18 mouse cellular contexts compared by ENCODE assay signal in genomic region chr7:116192096-116192595, GRCm38 (mm10).
DNase-seq lines count a peak whose midpoint lies in the region; ATAC-seq and TF ChIP-seq lines count a peak whose summit lies in the region.
"Had no signal": no experiment of that assay in that cellular context is flagged by ENCODE, and none has a peak within 500 bp of the region (broad histone marks: within the 10 kb centered on the region; RNA-seq: fewer than 3 reads in every experiment).

No protein-coding gene starts in this region.

- no peaks in the 10 kb centered on the region for H3K79me2 ChIP-seq in heart, adult 2 months (replicated peaks; ENCODE audit: control insufficient read depth, insufficient read depth, low read length)

- no peak for TF ChIP-seq POLR2A in heart, adult 2 months (IDR thresholded peaks at IDR 0.05; ENCODE audit: insufficient read depth, low read depth, low read length)

- peaks cover 61% of the 10 kb centered on the region for H3K4me1 ChIP-seq in forebrain, embryonic 10.5 days
- H3K4me1 ChIP-seq in forebrain, embryonic 11.5 days (replicated peaks; ENCODE audit: control insufficient read depth, insufficient read depth, low read length): peaks cover 13% of the 10 kb centered on the region; the same call in 1 of the 2 replicates
- peaks cover 63% of the 10 kb centered on the region for H3K4me1 ChIP-seq in heart, postnatal 0 days (ENCODE audit: control insufficient read depth, insufficient read depth)
- no peaks in the 10 kb centered on the region for H3K4me1 ChIP-seq in heart, adult 2 months (ENCODE audit: control insufficient read depth, insufficient read depth, low read length)
- H3K4me1 ChIP-seq in embryonic facial prominence, embryonic 13.5 days: peaks cover 42% of the 10 kb centered on the region
- H3K4me1 ChIP-seq in stomach, embryonic 14.5 days (ENCODE audit: control insufficient read depth, insufficient read depth, low read length): peaks cover 16% of the 10 kb centered on the region

- no peaks in the 10 kb centered on the region for H3K27me3 ChIP-seq in forebrain, embryonic 10.5 days (ENCODE audit: poor library complexity, severe bottlenecking)
- H3K27me3 ChIP-seq in forebrain, embryonic 11.5 days (ENCODE audit: control insufficient read depth, insufficient read depth, low read length): no peaks in the 10 kb centered on the region
- H3K27me3 ChIP-seq in heart, postnatal 0 days (ENCODE audit: control insufficient read depth, insufficient read depth, low read length): no peaks in the 10 kb centered on the region
- no peaks in the 10 kb centered on the region for H3K27me3 ChIP-seq in heart, adult 2 months (ENCODE audit: control insufficient read depth, insufficient read depth, low read length)
- no peaks in the 10 kb centered on the region for H3K27me3 ChIP-seq in embryonic facial prominence, embryonic 13.5 days
- no peaks in the 10 kb centered on the region for H3K27me3 ChIP-seq in stomach, embryonic 14.5 days (ENCODE audit: control insufficient read depth, insufficient read depth, low read length)
- H3K27me3 ChIP-seq: midbrain, embryonic 13.5 days had no signal

- TF ChIP-seq EP300 in heart, postnatal 0 days (IDR thresholded peaks at IDR 0.05; ENCODE audit: low read depth): no peak
- TF ChIP-seq EP300 in heart, adult 2 months (IDR thresholded peaks at IDR 0.05; ENCODE audit: insufficient read depth, low read depth, low read length): no peak

- H3K36me3 ChIP-seq in forebrain, embryonic 10.5 days (replicated peaks): peaks cover 15% of the 10 kb centered on the region
- no peaks in the 10 kb centered on the region for H3K36me3 ChIP-seq in forebrain, embryonic 11.5 days (ENCODE audit: control insufficient read depth, insufficient read depth, low read length)
- H3K36me3 ChIP-seq in heart, postnatal 0 days (replicated peaks; ENCODE audit: control insufficient read depth, insufficient read depth, low read length): no peaks in the 10 kb centered on the region
- H3K36me3 ChIP-seq in heart, adult 2 months (ENCODE audit: control insufficient read depth, insufficient read depth, low read length): no peaks in the 10 kb centered on the region
- no peaks in the 10 kb centered on the region for H3K36me3 ChIP-seq in embryonic facial prominence, embryonic 13.5 days
- no peaks in the 10 kb centered on the region for H3K36me3 ChIP-seq in stomach, embryonic 14.5 days (ENCODE audit: control insufficient read depth, insufficient read depth, low read length)
- H3K36me3 ChIP-seq: midbrain, embryonic 13.5 days had no signal

- no peak overlapping the region for H3K9ac ChIP-seq in forebrain, embryonic 11.5 days (ENCODE audit: low read length)
- no peak overlapping the region for H3K9ac ChIP-seq in heart, postnatal 0 days (replicated peaks; ENCODE audit: low read depth, low read length)
- H3K9ac ChIP-seq in heart, adult 2 months (ENCODE audit: low read depth, low read length): no peak overlapping the region
- no peak overlapping the region for H3K9ac ChIP-seq in embryonic facial prominence, embryonic 13.5 days
- H3K9ac ChIP-seq in stomach, embryonic 14.5 days (replicated peaks; ENCODE audit: low read depth, low read length): no peak overlapping the region
- H3K9ac ChIP-seq: hindbrain, embryonic 14.5 days; midbrain, embryonic 13.5 days had no signal

- H3K4me2 ChIP-seq in forebrain, embryonic 11.5 days (ENCODE audit: low read depth, low read length, severe bottlenecking): no peak overlapping the region
- no peak overlapping the region for H3K4me2 ChIP-seq in heart, postnatal 0 days (ENCODE audit: low read depth, low read length)
- H3K4me2 ChIP-seq in embryonic facial prominence, embryonic 13.5 days: no peak overlapping the region
- H3K4me2 ChIP-seq in stomach, embryonic 14.5 days (replicated peaks; ENCODE audit: low read depth, low read length): no peak overlapping the region
- H3K4me2 ChIP-seq: hindbrain, embryonic 14.5 days; midbrain, embryonic 13.5 days had no signal

- 0 out of 2 replicates have a peak overlapping the region, but pooled peaks have one; percentile 73 for H3K27ac ChIP-seq in forebrain, embryonic 10.5 days
- no peak overlapping the region for H3K27ac ChIP-seq in forebrain, embryonic 11.5 days (ENCODE audit: low read depth, low read length)
- H3K27ac ChIP-seq in heart, postnatal 0 days (ENCODE audit: low read depth): peak overlapping the region; percentile 61
- H3K27ac ChIP-seq in heart, adult 2 months: no peak overlapping the region
- H3K27ac ChIP-seq in embryonic facial prominence, embryonic 13.5 days: peak overlapping the region; percentile 77
- peak overlapping the region; percentile 1; the same call in 1 of the 2 replicates for H3K27ac ChIP-seq in stomach, embryonic 14.5 days (ENCODE audit: low read length)
- H3K27ac ChIP-seq: hindbrain, embryonic 14.5 days; macrophage; midbrain, embryonic 13.5 days had no signal

- TF ChIP-seq CTCF in heart, postnatal 0 days (IDR thresholded peaks at IDR 0.05; ENCODE audit: low read depth): no peak
- TF ChIP-seq CTCF in heart, adult 2 months (IDR thresholded peaks at IDR 0.05): no peak

- intact Hi-C loops in heart, adult 2 months (cut with DNase I): no loop called here

- 90% methylated on average over 4 of the region's 4 CpGs for WGBS in forebrain, embryonic 10.5 days
- WGBS in forebrain, embryonic 11.5 days: 76% methylated on average over 4 of the region's 4 CpGs
- 69% methylated on average over 4 of the region's 4 CpGs for WGBS in heart, postnatal 0 days
- 72% methylated on average over 4 of the region's 4 CpGs for WGBS in heart, adult 2 months
- 65% methylated on average over 4 of the region's 4 CpGs for WGBS in embryonic facial prominence, embryonic 13.5 days
- 32% methylated on average over 4 of the region's 4 CpGs for WGBS in stomach, embryonic 14.5 days

- no peak overlapping the region for H3K4me3 ChIP-seq in forebrain, embryonic 10.5 days
- H3K4me3 ChIP-seq in forebrain, embryonic 11.5 days (ENCODE audit: low read depth, low read length): no peak overlapping the region
- H3K4me3 ChIP-seq in heart, postnatal 0 days (ENCODE audit: low read depth, low read length): no peak overlapping the region
- H3K4me3 ChIP-seq in heart, adult 2 months: no peak overlapping the region
- H3K4me3 ChIP-seq in embryonic facial prominence, embryonic 13.5 days: no peak overlapping the region
- H3K4me3 ChIP-seq in stomach, embryonic 14.5 days (ENCODE audit: low read depth, low read length): no peak overlapping the region
- H3K4me3 ChIP-seq: midbrain, embryonic 13.5 days had no signal

- no peak for DNase-seq in forebrain, embryonic 10.5 days (ENCODE audit: extremely low spot score, low spot score)
- DNase-seq in forebrain, embryonic 11.5 days (ENCODE audit: low spot score): no peak
- DNase-seq in heart, postnatal 0 days (ENCODE audit: low spot score): no peak
- no peak for DNase-seq in heart, adult 2 months
- DNase-seq in kidney, postnatal 4 days: no peak
- DNase-seq in neural tube, embryonic 10.5 days (ENCODE audit: extremely low spot score, low spot score): no peak
- DNase-seq: cerebellum, adult 9-10 months; kidney, adult 11 months; kidney, postnatal 10 days; left cerebral cortex, postnatal 4 days; lung, adult 18-20 months; spleen, adult 18-20 months had no signal

- no peaks in the 10 kb centered on the region for H3K9me3 ChIP-seq in forebrain, embryonic 10.5 days
- H3K9me3 ChIP-seq in forebrain, embryonic 11.5 days (ENCODE audit: control insufficient read depth, low read length): no peaks in the 10 kb centered on the region
- H3K9me3 ChIP-seq in heart, postnatal 0 days (replicated peaks; ENCODE audit: control insufficient read depth, low read length): no peaks in the 10 kb centered on the region
- H3K9me3 ChIP-seq in embryonic facial prominence, embryonic 13.5 days: no peaks in the 10 kb centered on the region
- H3K9me3 ChIP-seq in stomach, embryonic 14.5 days (ENCODE audit: control insufficient read depth, low read depth, low read length): no peaks in the 10 kb centered on the region
- H3K9me3 ChIP-seq: midbrain, embryonic 13.5 days had no signal

- ATAC-seq in forebrain, embryonic 11.5 days (replicated peaks; ENCODE audit: low FRiP score): no peak
- ATAC-seq in heart, postnatal 0 days (ENCODE audit: insufficient read depth, low read depth): no peak
- ATAC-seq in embryonic facial prominence, embryonic 13.5 days (ENCODE audit: insufficient number of reproducible peaks, insufficient read depth, low FRiP score, low TSS enrichment, low read depth): no peak
- ATAC-seq in stomach, embryonic 14.5 days (ENCODE audit: insufficient number of reproducible peaks, insufficient read depth, low FRiP score, low read depth): no peak
- ATAC-seq: activated CD4-positive, CD25-positive, alpha-beta regulatory T cell, adult 4 months had no signal

Comparison
In these comparisons a context has a peak if more than half of its experiments do, and no peak if none do; other contexts are left out.
1. H3K27ac ChIP-seq: peak in forebrain, embryonic 10.5 days (single experiment), heart, postnatal 0 days (single experiment), embryonic facial prominence, embryonic 13.5 days (single experiment) and stomach, embryonic 14.5 days (single experiment); none in forebrain, embryonic 11.5 days (single experiment) and heart, adult 2 months (single experiment).